Mouse (Mus musculus): ENCODE results near the gene Acp5. TPM values are rescaled to one million over a fixed set of nuclear protein-coding genes. Genes with fewer than 3 reads are reported as not detected.
"Not testable (repeated sequence)": the region's sequence is repeated elsewhere in the genome, so short reads cannot be mapped to it uniquely, and the experiment has no call there.

Acp5 gene
- polyA plus RNA-seq, 1 experiment from 2014 or later, result 221 TPM

DNA sequence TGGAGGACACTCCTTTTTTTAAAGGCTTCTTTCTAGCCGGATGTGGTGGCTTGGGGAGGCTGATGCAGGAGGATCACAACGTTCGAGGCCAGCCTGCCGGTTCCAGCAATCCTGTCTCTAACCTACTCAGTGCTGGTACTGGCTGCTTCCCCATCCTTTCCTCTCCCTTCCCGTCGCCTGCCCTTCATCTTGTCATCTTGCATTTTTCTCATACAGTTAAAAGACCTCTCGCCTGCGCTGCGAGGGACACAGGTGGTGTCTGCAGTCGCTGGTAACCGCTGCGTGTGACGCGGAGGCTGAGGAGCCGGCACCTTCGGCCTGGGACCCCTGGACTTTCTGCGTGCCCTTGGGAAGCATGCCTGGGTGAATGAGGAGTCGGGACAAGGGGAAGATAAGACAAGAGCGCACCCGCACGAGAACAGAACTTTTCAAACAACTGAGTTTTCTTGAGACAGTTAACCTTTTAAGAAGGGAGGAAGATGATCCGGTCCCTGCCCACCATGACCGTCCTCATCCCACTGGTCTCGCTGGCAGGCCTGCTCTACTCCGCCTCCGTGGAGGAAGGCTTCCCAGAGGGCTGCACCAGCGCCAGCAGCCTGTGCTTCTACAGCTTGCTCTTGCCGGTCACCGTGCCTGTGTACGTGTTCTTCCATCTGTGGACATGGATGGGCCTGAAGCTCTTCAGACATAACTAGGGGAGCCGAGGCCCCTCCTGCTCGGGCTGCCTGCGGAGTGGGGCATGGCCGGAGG, 22.2 kb upstream of the Acp5 start:
- Histone ChIP-seq H3K4me3 (replicated peaks) (peak overlapping the region; percentile 82), H3K9me3 (replicated peaks) (no peaks in the 10 kb centered on the region), H3K27me3 (no peaks in the 10 kb centered on the region), H3K36me3 (replicated peaks) (0 out of 2 replicates have a peak, but pooled peaks cover 4% of the 10 kb centered on the region), H3K4me1 (replicated peaks) (peaks cover 24% of the 10 kb centered on the region), H3K9ac (peak overlapping the region; percentile 88), H3K4me2 (peak overlapping the region; percentile 94), H3K27ac (replicated peaks) (0 out of 2 replicates have a peak overlapping the region, but pooled peaks have one; percentile 14)
- no peak for ATAC-seq (ENCODE audit: insufficient read depth)
- 66% methylated on average over 34 of the region's 34 CpGs for WGBS (ENCODE audit: insufficient replicate concordance)

- Histone ChIP-seq H3K4me1 (replicated peaks) (peaks cover 24% of the 10 kb centered on the region), H3K9me3 (replicated peaks) (no peaks in the 10 kb centered on the region), H3K9ac (peak within 1 kb of the TSS; percentile 88), H3K4me3 (replicated peaks) (peak within 1 kb of the TSS; percentile 82), H3K27ac (replicated peaks) (peak within 1 kb of the TSS; percentile 78), H3K36me3 (replicated peaks) (0 out of 2 replicates have a peak, but pooled peaks cover 4% of the 10 kb centered on the region), H3K27me3 (no peaks in the 10 kb centered on the region), H3K4me2 (peak within 1 kb of the TSS; percentile 94)
- under 1% methylated on average over 65 of the region's 65 CpGs for WGBS (ENCODE audit: insufficient replicate concordance)
- ATAC-seq (ENCODE audit: insufficient read depth), result peak; percentile 99
Measured at GRCm38 (mm10) chr9:22156497-22157245, 21.2 kb upstream of the Acp5 start, which contains the start of gene Pigyl. Pigyl (plus strand) TSS chr9:22156846.

- Histone ChIP-seq H3K27ac (replicated peaks) (no peak overlapping the region), H3K4me1 (replicated peaks) (peaks cover 24% of the 10 kb centered on the region), H3K9me3 (replicated peaks) (no peaks in the 10 kb centered on the region), H3K9ac (peak overlapping the region; percentile 7; the same call in 1 of the 2 replicates), H3K4me3 (replicated peaks) (peak overlapping the region; percentile 82), H3K4me2 (peak overlapping the region; percentile 94), H3K36me3 (replicated peaks) (0 out of 2 replicates have a peak, but pooled peaks cover 4% of the 10 kb centered on the region), H3K27me3 (no peaks in the 10 kb centered on the region)
- 9% methylated on average over 10 of the region's 10 CpGs for WGBS (ENCODE audit: insufficient replicate concordance)
- ATAC-seq (ENCODE audit: insufficient read depth), result no peak
Measured at GRCm38 (mm10) chr9:22155614-22156013, 20.1 kb upstream of the Acp5 start.

DNA sequence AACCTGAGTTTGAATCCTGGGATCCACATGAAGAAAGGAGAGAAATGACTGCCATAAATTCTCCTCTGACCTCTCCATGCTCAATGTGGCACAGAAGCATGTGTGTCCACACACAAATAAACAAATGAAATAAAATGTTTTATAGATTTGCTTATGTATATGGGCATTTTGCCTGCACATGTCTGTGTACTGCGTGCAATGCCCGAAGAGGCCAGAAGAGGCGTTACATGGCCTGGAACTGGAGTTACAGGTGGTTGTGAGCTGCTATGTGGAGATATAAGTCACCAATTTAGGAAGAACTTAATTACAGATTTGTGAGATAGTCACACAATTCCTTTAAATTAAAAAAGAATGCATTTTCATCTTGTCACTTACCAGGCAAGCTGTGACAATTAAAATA, 18.3 kb upstream of the Acp5 start:
- H3K4me2 ChIP-seq, result no peak overlapping the region
- no peak overlapping the region for H3K9ac ChIP-seq
- ATAC-seq (ENCODE audit: insufficient read depth), result no peak
- no peaks in the 10 kb centered on the region for H3K27me3 ChIP-seq
- no peak overlapping the region for H3K27ac ChIP-seq (replicated peaks)
- WGBS (ENCODE audit: insufficient replicate concordance), result 85% methylated on average over 3 of the region's 3 CpGs
- H3K4me3 ChIP-seq (replicated peaks), result no peak overlapping the region
- no peaks in the 10 kb centered on the region for H3K9me3 ChIP-seq (replicated peaks)
- 0 out of 2 replicates have a peak, but pooled peaks cover 4% of the 10 kb centered on the region for H3K36me3 ChIP-seq (replicated peaks)
- H3K4me1 ChIP-seq (replicated peaks), result peaks cover 39% of the 10 kb centered on the region

GRCm38 (mm10) chr9:22150946-22151345, 15.4 kb upstream of the Acp5 start:
- H3K4me1 ChIP-seq (replicated peaks), result peaks cover 23% of the 10 kb centered on the region
- ATAC-seq (ENCODE audit: insufficient read depth), result no peak
- no peak overlapping the region for H3K27ac ChIP-seq (replicated peaks)
- H3K27me3 ChIP-seq, result 0 out of 2 replicates have a peak, but pooled peaks cover under 1% of the 10 kb centered on the region
- H3K4me2 ChIP-seq, result no peak overlapping the region
- H3K36me3 ChIP-seq (replicated peaks), result no peaks in the 10 kb centered on the region
- H3K9me3 ChIP-seq (replicated peaks), result no peaks in the 10 kb centered on the region
- H3K4me3 ChIP-seq (replicated peaks), result no peak overlapping the region
- 57% methylated on average over 2 of the region's 2 CpGs for WGBS (ENCODE audit: insufficient replicate concordance)
- H3K9ac ChIP-seq, result no peak overlapping the region

GRCm38 (mm10) chr9:22150249-22150693, 14.8 kb upstream of the Acp5 start:
- Histone ChIP-seq H3K27ac (replicated peaks) (peak overlapping the region; percentile 29; the same call in 1 of the 2 replicates), H3K4me1 (replicated peaks) (peaks cover 17% of the 10 kb centered on the region)
- not testable (repeated sequence) for H3K27me3 ChIP-seq; H3K4me3 ChIP-seq (replicated peaks); H3K9ac ChIP-seq; H3K4me2 ChIP-seq; H3K9me3 ChIP-seq (replicated peaks); H3K36me3 ChIP-seq (replicated peaks)
- 62% methylated on average over 7 of the region's 7 CpGs for WGBS (ENCODE audit: insufficient replicate concordance)
- peak; percentile 26; the same call in 1 of the 2 replicates for ATAC-seq (ENCODE audit: insufficient read depth)

DNA sequence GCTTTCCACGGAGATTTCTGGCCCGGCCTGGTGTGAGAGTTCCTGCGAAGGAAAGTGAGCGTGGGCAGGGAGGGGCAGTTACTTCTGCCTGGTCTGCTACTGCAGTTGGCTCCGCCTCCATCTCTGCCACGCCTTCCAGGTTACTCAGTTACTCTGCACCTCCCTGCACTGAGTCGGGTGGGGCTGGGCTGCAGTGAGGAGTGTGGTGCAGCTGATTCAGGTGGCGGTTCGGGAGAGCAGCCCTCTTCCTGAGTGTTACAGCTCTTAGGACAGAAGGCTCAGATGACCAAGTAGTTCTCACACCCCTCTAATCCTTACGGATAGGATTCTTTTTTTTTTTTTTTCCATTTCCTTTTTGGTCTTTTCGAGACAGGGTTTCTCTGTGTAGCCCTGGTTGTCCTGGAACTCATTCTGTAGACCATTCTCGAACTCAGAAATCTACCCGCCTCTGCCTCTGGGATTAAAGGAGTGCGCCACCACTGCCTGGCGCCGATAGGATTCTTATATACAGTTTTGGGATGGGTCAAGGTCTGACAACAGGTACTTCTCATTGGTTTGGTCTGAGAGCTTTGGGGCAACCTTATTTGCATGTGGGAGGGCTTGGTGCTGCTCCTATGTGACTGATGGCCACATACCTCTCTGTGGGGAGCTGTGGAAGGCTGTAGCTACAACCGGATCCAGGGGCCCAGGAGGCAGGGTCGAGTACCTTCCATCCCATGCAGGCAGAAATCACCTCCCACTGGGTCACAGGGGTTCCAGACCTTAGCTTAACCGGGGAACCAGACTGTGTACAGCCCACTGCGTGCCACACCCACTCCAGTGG, 14.1 kb upstream of the Acp5 start:
- Histone ChIP-seq H3K27me3 (0 out of 2 replicates have a peak, but pooled peaks cover 3% of the 10 kb centered on the region), H3K9ac (no peak overlapping the region), H3K27ac (replicated peaks) (peak overlapping the region; percentile 29; the same call in 1 of the 2 replicates), H3K36me3 (replicated peaks) (no peaks in the 10 kb centered on the region), H3K9me3 (replicated peaks) (no peaks in the 10 kb centered on the region), H3K4me2 (0 out of 2 replicates have a peak overlapping the region, but pooled peaks have one; percentile 6), H3K4me3 (replicated peaks) (no peak overlapping the region), H3K4me1 (replicated peaks) (peaks cover 15% of the 10 kb centered on the region)
- peak; percentile 81 for ATAC-seq (ENCODE audit: insufficient read depth)
- WGBS (ENCODE audit: insufficient replicate concordance), result 52% methylated on average over 20 of the region's 20 CpGs

DNA sequence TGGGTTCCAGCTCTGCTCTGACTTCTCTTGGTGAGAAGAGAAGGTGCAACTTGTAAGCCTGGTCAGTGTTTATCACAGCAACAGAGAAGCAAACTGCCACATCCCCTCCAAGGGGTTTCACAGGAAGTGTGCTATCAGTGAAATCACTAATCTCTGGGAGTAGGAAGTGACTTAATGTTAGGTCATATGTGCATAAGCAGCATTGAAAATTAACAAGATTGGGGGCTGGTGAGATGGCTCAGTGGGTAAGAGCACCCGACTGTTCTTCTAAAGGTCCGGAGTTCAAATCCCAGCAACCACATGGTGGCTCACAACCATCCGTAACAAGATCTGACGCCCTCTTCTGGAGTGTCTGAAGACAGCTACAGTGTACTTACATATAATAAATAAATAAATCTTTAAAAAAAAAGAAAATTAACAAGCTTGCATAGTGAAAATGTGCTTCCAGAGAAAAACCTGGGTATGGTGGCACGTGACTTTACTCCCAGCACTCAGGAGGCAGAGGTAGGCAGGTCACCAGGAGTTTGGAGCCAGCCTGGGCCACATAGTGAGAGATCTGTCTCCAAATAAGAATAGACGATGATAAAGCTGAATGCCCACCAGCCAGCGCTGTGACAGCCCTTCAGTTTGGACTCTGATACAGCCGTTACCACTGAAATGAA, 8.9 kb upstream of the Acp5 start:
- no peak overlapping the region for H3K27ac ChIP-seq (replicated peaks)
- no peak for ATAC-seq (ENCODE audit: insufficient read depth)
- 52% methylated on average over 8 of the region's 8 CpGs for WGBS (ENCODE audit: insufficient replicate concordance)
- H3K9me3 ChIP-seq (replicated peaks), result no peaks in the 10 kb centered on the region
- H3K4me2 ChIP-seq, result no peak overlapping the region
- no peaks in the 10 kb centered on the region for H3K36me3 ChIP-seq (replicated peaks)
- H3K4me3 ChIP-seq (replicated peaks), result no peak overlapping the region
- H3K9ac ChIP-seq, result no peak overlapping the region
- peaks cover 6% of the 10 kb centered on the region for H3K4me1 ChIP-seq (replicated peaks)
- H3K27me3 ChIP-seq, result 0 out of 2 replicates have a peak, but pooled peaks cover 3% of the 10 kb centered on the region

DNA sequence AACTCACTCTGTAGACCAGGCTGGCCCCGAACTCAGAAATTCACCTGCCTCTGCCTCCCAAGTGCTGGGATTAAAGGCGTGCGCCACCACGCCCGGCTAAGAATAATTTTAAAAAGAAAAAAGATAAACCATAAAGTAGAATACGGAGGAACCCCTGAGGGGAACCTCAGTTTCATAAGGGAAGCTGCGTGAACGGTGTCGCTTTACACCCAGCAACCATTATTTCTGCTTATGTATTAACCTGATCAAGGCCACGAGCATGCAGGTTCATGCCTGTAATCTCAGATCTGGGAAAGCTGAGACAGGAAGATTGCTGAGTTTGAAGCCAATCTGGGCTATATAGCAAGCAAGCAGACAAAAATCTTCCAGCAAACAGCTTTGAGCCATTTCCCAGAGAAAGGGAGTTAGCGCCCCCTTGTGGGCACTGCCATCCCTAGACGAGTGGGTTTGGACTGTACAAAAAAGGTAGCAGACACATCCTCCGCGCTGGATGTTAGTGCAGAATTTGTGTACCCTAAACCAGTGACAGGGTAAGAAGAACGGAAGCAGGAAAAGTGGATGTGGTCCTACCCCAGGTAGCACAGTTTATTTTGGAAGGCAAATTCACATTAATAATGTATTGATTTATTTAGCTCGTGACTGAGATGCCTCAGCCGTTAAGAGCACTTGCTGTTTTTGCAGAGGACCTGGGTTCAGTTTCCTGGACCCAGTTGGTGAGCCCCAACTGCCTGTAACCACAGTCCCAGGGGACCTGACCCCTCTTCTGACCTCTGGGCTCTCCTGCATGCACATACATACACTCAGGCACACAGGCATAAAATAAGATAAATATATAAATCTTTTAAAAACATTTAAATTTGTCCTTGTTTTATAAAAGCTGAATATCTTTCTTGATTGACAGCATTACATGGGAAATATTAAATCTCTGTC, 7.9 kb upstream of the Acp5 start:
- Histone ChIP-seq H3K9ac (no peak overlapping the region), H3K4me2 (no peak overlapping the region), H3K4me3 (replicated peaks) (no peak overlapping the region), H3K27ac (replicated peaks) (no peak overlapping the region), H3K4me1 (replicated peaks) (peaks cover 3% of the 10 kb centered on the region), H3K36me3 (replicated peaks) (no peaks in the 10 kb centered on the region), H3K27me3 (0 out of 2 replicates have a peak, but pooled peaks cover 3% of the 10 kb centered on the region), H3K9me3 (replicated peaks) (no peaks in the 10 kb centered on the region)
- ATAC-seq (ENCODE audit: insufficient read depth), result peak; percentile 40; the same call in 1 of the 2 replicates
- 43% methylated on average over 17 of the region's 17 CpGs for WGBS (ENCODE audit: insufficient replicate concordance)

Measured in liver, embryonic 15.5 days (tissue).